Mouse (Mus musculus) adrenal gland, adult 8-10 months (tissue): ENCODE results near the gene Vdr. TPM values are rescaled to one million over a fixed set of nuclear protein-coding genes. Genes with fewer than 3 reads are reported as not detected.

ENCODE experiments used
- DNase-seq: peaks from one replicate; pipeline ENCODE4 v3.0.0; 2022
- total RNA-seq, 4 experiments: library from RNA; stranded (reverse); gene quantifications; 2 replicates each; pipeline ENCODE4 v1.2.4; 2022

The Vdr gene
- 10 to 100 TPM in 2 of 4 experiments, 1 to 10 TPM in 2; 5.2 to 26.1 (median 16.0) TPM for total RNA-seq

GRCm38 (mm10) chr15:97910530-97910929 lies at the start of gene Vdr:
Vdr (minus strand) TSS chr15:97910630.
- DNase-seq, result no peak

GRCm38 (mm10) chr15:97956416-97956815 lies 46.0 kb upstream of the Vdr start:
- no peak for DNase-seq

- DNase-seq, result no peak
Measured at GRCm38 (mm10) chr15:97955742-97956141, 45.3 kb upstream of the Vdr start.

GRCm38 (mm10) chr15:97955286-97955685 lies 44.9 kb upstream of the Vdr start:
- DNase-seq, result no peak

GRCm38 (mm10) chr15:97954671-97955070 lies 44.2 kb upstream of the Vdr start:
- DNase-seq, result no peak

GRCm38 (mm10) chr15:97952889-97953189 lies 42.4 kb upstream of the Vdr start:
- DNase-seq, result no peak

- DNase-seq, result no peak
Measured at GRCm38 (mm10) chr15:97952137-97952888, 41.9 kb upstream of the Vdr start.

GRCm38 (mm10) chr15:97950240-97950639 lies 39.8 kb upstream of the Vdr start:
- no peak for DNase-seq

- no peak for DNase-seq
Measured at GRCm38 (mm10) chr15:97949706-97950105, 39.3 kb upstream of the Vdr start.

GRCm38 (mm10) chr15:97948720-97949119 lies 38.3 kb upstream of the Vdr start:
- no peak for DNase-seq

GRCm38 (mm10) chr15:97945656-97946315 lies 35.4 kb upstream of the Vdr start:
- DNase-seq, result no peak

- DNase-seq, result no peak
Measured at GRCm38 (mm10) chr15:97944919-97945574, 34.6 kb upstream of the Vdr start.

- no peak for DNase-seq
Measured at GRCm38 (mm10) chr15:97943356-97943755, 32.9 kb upstream of the Vdr start.

- DNase-seq, result no peak
Measured at GRCm38 (mm10) chr15:97942538-97942937, 32.1 kb upstream of the Vdr start.

GRCm38 (mm10) chr15:97941306-97941705 lies 30.9 kb upstream of the Vdr start:
- DNase-seq, result no peak

GRCm38 (mm10) chr15:97940088-97940487 lies 29.7 kb upstream of the Vdr start:
- no peak for DNase-seq

- DNase-seq, result no peak
Measured at GRCm38 (mm10) chr15:97938580-97938979, 28.1 kb upstream of the Vdr start.

- no peak for DNase-seq
Measured at GRCm38 (mm10) chr15:97932441-97932840, 22.0 kb upstream of the Vdr start.

- DNase-seq, result no peak
Measured at GRCm38 (mm10) chr15:97929259-97929824, 18.9 kb upstream of the Vdr start.

- no peak for DNase-seq
Measured at GRCm38 (mm10) chr15:97927821-97928220, 17.4 kb upstream of the Vdr start.

GRCm38 (mm10) chr15:97927018-97927417 lies 16.6 kb upstream of the Vdr start:
- DNase-seq, result no peak

- DNase-seq, result no peak
Measured at GRCm38 (mm10) chr15:97922421-97922820, 12.0 kb upstream of the Vdr start.

GRCm38 (mm10) chr15:97921796-97922195 lies 11.4 kb upstream of the Vdr start:
- no peak for DNase-seq
